Mouse (Mus musculus) spleen, adult 2 months (tissue): ENCODE data around the gene Ldhb.

Experiments used
- CTCF ChIP-seq: fragments of 200-500 bp; IDR thresholded peaks from 2 replicates; pipeline ENCODE4 v1.5.1; 2011; ENCODE audit warnings: mild to moderate bottlenecking, inconsistent platforms; ENCODE audit not compliant: insufficient read depth, insufficient read length, insufficient replicate concordance; ENCODE audit errors: extremely low read depth
- POLR2A ChIP-seq: fragments of 200-500 bp; IDR thresholded peaks from 2 replicates; pipeline ENCODE4 v1.6.1; 2011; ENCODE audit warnings: low read depth, low read length, inconsistent platforms

DNA sequence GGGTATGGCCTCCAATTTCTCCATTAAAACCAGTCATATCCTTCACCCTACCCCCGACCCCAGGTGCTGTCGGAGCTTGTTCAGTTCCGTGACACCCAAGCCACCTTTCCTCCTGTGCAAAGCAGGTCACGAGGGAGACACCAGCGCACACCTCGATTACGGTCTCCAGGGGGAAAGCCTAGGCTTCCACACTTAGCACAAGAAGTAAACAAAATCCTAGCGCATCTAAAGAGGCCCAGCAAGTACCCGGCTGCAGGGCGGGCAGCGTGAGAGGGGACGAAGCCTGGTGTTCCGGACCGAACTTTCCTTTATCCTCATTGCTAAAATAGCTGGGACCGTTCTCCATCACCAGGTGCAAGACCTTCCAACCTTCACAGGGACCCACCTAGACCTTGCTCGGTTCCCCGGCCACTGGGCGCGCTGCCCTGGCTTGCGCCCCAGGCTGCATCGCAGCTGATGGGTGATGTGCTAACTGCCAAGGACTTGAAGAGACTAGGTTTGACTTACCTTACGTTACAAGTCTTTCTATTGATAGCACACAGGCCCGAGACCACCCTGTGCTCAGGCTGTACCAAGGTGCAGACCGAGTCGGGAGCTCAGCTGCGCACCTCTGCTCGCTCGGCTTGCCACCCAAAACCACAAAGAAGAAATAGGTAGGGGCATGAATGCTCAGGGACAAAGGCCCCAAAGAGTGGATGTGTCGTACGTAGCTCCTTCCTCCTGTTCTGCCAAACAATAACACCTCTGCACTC lies 548 bp downstream of the Ldhb start:
- TF ChIP-seq POLR2A, result no peak
- no peak for TF ChIP-seq CTCF
